Mouse (Mus musculus) right cerebral cortex, postnatal 25 days (tissue): ENCODE results near the gene Akap2.

Experiments used
- DNase-seq: peaks from one replicate; pipeline ENCODE4 v3.0.0; 2022

The Akap2 gene

DNA sequence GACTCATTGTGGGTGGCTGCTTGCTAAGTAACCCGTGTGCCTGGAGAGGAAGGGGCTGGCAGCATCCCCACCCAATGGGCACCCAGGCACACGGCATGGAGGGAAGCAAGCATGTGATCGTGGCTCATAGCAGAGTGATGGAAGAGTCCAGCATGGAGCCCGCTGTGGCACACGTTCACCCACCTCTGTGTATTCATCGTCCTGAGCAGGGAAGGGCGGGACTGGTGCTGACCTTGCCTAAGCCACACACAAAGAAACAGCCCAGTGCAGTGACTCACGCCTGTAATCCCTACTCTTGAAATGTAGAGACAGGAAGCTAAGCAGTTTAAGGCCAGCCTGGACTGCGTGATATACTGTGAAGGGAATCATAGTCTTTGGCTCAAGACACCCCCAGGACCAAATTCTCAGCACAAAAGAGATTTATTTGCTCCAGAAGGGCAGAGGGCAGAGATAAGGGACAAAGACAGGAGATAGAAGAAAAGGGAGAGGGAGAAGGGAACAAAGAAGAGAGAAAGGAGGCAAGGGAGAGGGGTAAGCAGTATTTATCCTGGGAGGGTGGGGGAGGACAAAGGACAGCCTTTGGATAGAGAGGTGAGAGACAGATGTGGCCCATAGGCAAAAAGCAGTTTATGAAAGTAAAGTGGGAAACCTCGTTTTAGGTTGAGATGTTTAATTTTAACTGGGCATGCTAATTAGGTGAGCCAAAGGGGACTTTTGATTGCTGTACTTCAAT is 81.0 kb downstream of the Akap2 start:
- DNase-seq, result no peak

DNA sequence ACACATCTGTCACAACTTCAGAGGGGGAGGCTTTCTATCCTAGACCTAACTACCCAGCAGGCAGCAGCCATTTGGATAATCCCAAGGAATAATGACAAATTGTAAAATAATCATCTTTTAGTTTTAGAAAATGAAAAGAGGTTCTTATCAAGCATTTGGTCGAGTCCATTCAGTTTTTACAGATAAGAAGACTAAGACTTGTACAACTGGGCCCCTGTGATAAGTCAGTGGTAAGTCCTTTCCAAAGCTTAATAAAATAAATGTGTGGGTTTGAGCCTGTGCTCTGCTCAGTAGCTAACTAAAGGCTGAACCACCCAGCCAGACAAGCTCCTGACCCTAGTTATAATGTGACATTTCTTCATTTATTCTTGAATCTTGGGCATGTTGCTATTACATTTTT is 81.8 kb downstream of the Akap2 start:
- DNase-seq, result no peak

DNA sequence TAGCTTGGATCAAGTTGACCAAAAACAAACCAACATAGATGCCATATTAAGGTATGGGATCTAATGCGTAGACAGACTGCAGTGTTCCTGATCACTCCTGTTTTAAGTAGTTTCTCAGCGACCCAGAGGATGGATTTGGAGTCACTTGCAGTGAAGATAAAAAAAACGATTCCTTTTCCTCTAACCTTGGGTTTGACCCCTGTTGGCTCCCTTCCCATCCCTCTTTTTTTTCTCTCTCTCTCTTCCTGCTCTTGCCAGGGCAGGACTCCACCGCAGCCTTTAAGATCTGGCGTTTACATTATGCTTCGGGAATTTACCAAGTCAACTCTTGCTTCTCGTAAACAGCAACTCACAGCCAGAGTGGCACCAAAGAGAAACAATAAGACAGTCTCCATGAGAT is 83.8 kb downstream of the Akap2 start:
- no peak for DNase-seq

DNA sequence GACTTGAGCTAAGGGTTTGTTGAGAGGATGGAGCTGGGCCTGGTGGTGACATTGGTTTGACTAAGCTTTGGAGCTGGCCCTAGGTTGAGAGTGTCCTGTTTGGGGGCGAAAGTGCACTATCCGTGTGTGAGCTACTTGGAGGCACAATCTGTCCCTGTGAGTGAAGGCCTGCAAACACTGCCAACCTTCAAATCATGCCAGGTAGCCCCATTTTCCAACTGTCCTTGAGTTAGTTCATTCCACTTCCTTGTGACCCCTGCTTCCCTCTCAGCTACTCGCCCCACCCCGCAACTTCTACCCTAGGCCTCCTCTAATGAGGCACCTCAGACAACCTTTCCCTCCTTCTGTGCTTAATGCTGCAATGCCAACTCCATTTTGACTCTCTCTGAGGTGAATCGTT is 84.5 kb downstream of the Akap2 start:
- DNase-seq, result no peak

DNA sequence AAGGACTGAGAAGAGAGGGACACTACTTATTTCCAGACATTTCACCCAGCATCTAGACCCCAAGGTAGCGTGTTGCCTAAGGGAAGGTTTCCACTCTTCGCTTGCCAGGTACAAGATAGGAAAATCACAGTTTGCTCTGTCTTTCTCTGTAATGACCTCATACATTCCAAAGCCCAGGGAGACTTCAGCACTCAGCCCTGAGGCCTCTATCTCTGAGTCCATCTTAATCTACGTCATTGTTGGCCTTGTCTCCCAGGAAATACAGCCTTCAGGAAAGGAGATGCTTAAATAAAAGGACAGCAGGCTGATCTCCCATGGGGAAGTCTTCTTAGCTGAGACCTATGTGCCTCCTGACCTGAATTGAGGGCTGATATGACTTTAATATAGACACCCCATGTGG is 85.0 kb downstream of the Akap2 start:
- DNase-seq, result no peak

DNA sequence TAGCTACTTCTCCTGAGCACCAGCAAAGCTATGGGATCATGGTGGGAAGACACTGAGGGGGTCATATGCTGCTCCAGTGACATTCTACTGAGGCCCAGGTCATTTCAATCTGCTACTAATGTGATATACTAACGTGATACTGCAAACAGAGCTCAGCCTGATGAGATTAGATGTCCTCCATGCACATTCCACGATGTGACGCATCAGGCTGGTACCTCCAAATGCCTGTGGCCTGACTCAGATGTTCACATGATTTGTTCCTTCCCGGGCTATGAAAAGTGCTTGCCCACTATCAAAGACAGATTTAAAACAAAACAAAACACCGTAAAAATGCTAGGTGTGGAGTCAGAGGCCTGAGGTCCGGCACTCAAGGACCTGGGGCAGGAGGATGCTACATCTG is 87.4 kb downstream of the Akap2 start:
- DNase-seq, result no peak

DNA sequence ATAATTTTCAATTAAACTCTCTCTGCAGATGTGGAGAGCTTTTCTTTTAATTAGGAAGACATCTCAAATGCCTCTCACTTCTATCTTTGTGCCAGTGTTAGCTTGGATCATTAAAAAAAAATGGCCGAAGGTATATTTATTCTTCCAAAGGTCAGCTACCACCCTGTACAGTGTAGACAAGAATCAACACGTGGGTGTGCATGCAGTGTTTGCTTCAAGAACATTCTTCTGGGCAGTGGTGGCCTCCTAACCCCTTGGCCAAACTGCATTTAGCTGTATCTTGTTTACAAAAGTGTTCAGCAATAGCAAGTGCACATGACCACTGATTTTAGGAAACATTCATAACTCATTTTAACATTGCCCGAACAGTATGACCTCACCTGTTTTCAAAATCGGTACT is 92.0 kb downstream of the Akap2 start:
- no peak for DNase-seq

DNA sequence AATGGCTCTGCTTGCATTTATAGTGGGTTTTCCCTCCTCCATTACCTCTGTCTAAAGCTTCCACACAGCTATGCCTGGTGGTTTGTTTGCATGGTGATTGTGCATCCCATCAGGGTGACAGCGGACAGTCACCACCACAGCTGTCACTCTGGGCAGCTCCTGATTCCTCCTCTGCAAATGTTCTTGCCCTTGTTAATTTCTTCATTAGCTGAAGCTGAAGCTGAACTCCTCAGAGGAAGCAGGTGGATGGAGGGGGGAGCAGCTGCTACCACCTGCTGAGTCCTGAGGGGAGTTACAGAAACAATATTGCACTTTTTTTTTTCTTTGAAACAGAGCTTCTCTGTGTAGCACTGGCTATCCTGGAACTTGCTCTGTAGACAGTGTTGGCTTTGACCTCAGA is 94.6 kb downstream of the Akap2 start:
- no peak for DNase-seq

DNA sequence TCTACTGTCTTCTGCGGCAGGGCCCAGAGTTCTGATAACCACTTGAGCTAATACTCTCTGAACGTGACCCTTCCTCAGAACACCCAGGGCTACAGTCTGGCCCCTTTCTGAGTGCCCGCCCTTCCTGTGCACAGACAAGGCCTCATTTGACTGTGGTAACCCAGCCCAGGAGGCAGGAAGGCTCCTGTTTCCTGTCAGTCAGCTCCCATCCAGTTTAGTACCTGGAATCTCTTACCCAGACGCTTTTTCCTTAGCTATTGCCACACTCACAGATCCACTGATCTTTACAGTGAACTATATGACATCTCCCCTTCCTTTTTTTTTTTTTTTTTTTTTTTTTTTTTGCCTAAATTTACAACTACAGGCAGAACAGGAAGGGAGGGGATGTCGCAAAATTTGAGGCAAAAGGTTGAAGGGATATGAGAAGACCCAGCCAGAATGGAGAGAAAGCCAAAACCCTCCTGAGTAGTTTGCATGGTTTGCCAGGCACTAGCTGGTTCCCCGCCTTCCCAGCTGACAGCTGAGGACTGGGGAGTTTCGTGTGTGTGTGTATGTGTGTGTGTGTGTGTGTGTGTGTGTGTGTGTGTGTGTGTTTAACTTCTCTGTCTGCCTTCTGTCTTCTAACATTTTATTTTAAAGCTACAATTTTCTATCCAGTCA is 95.6 kb downstream of the Akap2 start:
- no peak for DNase-seq

DNA sequence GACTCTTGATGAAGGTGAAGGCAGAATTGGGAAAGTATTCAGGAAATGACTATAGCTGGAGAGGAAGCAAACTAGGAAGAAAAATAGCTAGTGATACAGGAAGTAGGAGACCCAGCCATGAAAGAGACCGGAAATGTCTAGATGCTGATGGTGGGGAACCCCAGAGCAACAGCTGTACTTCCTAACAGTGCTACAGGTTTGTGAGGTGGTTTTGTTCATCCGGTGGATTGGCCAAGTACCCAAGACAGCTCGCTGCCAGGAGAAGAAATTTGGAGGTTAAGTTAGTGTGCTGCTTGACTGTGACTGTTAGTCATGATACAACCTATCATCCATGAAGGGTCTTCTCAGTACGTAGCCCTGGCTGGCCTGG is 96.1 kb downstream of the Akap2 start:
- DNase-seq, result no peak

DNA sequence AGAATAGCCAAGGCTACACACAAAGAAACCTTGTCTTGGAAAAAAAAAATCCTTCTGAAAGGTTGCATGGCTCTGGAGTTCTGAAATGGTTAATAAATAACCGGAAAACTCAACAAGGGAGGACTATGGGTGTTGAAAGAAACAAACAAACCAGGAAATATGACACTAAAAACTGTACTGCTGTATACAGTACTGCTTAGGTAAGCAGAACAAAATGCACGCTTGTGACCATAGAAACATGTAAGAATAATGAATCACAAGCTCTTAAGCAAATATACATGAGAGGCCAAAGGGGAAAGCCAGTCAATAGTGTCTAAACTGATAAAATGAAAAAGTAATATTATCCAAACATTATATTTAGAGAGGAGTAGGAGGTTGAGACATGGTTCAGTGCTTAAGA is 97.9 kb downstream of the Akap2 start:
- DNase-seq, result no peak

DNA sequence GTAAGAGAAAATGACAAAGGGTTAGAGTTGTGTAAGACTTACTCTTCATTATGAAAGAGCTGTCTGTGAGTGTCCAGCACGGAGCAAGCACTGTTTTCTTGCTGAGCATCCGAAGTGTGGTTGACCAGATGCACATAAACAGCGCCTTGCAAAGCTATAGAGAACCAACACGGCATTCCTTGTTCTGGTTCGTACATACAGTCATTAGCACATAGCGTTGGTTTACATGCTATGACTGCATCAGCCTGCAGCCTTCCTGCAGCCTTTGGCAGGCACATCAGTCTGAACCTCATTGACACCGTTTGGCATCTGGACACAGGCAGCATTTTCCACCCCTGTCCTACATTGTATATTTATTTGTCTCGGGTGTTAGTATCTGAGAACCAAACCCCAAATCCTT is 98.7 kb downstream of the Akap2 start:
- DNase-seq, result no peak

DNA sequence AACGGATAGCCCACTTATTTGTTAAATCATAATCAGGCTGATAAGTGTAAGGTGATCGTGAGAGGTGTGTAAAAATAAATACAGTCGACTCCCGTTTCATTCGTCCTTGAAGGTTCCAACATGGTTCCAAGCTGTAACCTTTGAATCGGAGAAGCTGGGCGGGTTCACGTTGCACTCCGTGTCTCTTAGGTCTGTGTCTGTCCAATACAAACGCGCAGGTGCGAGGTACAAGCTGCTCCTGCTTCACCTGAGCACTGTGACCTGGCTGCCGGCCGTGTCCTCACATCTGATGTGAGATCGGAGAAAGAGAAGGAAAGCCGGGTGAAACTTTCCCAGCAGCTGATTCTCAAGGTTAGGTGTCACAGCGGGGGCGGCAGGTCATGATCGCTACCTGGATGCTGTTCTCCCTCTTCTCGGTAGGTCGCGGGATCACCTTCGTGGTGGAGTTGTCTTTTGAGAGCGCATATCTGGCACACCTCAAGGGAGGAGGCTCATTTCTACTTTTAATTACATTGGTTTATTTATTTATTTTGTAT is 103.5 kb downstream of the Akap2 start:
- no peak for DNase-seq

DNA sequence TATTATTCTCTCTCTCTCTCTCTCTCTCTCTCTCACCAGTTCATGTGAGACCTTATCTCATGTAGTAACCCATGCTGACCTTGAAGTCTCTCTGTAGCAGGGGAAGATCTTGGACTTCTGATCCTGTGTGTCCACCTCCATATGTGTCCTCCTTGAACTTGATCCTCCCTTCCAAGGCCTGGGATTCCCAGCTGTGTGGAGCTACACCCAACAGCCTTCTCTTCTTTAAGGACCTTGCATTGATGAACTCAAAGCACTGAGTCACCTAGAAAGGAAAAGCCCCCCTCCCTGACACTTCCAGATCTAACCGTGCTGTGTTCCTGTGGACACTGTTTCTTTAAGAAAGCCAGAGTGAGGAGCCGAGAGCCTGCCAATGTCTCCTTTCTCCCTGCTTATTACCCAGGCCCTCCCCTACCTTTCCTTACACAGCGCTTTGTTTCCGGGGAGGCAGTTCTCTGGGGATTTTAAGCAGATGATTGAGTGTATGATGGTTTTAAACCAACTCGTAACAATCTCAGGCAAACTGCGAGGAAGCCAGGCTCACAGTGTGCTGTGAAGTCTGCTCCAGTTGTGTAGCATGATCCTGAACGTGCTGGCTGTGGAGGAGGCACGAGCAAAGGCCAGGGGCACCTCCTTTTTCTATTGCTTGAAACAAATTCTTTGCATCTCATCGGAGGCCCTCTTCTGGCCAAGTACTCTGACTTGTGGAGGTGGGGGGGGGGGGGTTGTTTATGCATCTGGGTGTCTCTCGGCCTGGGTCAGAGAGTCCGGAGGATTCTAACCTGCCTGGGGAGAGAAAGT is 104.3 kb downstream of the Akap2 start:
- no peak for DNase-seq

DNA sequence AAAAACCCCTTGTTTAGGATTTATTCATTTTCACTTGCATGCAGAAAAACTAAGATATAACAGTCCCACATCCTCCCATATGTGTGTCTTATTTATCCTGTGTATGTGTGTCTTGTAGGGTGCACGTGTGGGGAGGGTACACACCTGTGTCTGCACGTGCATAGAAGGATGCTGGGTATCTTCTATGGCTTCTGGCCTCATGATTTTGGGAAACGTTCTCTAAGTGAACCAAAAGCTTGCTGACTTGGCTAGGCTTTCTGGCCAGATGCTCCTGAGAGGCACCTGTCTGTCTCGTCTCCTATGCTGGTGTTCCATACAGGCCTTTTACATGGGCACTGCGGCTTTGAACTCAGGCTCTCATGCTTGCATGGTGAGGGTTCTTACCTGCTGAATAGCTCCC is 105.2 kb downstream of the Akap2 start:
- DNase-seq, result no peak

DNA sequence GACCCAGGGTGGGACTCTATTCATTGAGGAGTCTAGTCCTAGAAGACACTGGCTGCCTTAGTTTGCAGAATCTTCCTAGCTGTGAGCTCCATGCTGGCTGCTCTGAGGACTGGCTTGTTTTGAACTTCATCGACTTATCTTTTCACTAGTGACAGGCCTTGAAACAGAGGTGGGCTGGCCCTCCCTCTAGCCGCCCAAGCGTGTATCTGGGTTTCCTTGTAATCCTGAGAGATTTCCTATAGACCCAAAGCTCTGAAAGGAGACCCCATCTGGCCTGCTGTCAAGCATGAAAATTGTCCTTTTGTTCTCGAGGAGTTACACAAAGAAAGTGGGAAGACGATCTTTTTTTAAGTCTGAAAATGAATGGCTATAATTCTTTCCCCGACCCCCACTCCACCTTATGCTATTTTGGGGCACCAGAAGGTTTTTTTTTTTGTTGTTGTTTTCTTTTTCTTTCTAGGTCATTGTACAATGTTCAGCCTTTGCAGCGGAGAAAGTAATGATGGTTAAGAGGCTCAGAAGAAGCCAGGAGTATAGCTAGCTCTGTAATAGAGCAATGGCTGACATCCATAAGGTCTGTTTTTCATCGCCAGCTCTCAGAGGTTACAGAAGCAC is 107.3 kb downstream of the Akap2 start:
- DNase-seq, result no peak

DNA sequence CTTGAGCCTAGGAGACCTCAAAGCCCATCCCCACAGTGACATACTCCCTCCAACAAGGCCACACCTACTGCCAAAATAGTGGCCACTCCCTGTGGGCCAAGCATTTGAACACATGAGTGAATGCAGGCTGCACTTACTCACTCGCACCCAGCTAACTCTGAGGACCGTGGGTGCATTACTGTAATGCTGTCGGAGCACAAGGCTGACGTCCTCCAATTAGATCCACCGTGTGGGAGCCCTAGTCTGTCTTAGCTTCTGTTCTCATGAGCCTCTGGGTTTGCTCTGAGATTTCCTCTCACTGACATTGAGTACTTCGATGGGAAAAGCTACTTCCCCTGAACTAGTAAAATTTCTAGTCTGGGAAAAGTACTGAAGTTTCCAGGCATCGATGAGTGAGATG is 108.8 kb downstream of the Akap2 start:
- no peak for DNase-seq

DNA sequence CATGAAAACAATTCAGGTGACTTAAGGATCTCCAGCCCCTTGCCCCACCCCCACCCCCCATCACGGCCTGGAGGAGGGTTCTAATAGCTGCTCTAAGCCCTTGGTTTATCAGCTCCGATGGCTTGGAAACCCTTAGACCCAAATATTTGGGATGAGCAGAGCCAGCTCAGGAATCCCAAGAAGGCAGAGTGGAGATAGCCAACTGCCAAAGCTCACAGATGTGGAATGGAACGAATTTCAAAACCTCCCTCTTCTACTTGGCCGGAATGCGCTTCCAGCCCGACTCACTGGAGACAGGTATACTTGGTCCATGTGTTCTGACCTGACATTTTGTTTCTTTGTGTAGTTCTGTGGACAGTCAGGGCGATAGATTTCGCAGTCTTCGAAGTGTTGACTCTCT is 111.7 kb downstream of the Akap2 start:
- DNase-seq, result no peak

DNA sequence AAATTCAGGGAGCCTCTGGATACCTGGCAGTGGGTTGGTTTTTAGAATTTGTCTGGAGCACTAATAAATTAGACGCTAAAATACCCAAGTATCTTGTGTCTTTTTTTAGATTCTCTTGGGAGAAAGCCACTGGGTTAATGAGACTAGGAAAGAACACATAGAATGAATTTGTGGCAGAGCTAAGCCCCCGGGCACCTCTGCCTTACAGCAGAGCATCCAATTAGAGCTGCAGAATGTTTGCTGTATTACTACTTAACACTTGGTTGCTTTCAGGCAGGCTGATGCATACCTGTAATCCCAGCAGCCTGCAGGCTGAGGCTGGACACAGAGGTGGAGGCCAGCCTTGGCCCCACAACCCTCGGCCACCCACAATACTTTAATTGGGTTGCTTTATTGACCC is 112.3 kb downstream of the Akap2 start:
- DNase-seq, result no peak

DNA sequence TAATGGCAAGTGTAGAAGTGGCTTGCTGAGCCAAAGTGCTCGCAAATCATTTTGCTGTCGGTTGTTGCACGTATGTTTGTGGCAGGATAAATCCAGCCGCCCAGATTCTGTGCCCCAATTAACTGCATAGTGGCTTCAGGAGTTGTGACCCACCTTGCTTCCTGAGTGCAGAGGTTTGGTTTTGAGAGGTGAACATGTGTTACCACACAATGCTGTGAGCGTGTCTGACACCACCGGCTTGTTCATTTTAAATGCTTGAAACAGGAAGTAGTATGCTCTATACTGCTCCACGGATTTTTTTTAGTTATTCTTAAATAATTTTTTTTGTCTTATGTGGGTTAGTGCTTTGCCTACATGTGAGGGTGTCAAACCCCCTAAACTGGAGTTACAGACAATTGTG is 114.9 kb downstream of the Akap2 start:
- no peak for DNase-seq

DNA sequence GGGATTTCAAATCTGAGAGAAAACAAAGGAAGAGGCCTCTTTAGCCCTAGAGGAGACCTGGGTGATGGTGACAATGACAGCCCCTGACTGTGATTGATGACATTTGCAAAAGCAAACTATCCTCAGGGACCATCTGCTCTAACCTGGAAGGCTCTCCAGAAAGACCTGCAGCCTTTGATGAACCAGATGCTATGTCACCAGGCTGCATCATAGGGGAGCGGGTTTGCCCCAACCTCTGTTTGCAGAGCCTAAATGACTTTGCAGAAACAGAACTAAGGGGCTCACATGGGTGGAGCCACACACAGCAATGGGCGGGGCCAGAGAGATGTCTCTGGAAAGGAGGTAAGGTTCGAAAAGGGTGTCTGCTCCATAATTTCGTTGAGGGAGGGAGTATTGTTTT is 115.6 kb downstream of the Akap2 start:
- DNase-seq, result no peak

DNA sequence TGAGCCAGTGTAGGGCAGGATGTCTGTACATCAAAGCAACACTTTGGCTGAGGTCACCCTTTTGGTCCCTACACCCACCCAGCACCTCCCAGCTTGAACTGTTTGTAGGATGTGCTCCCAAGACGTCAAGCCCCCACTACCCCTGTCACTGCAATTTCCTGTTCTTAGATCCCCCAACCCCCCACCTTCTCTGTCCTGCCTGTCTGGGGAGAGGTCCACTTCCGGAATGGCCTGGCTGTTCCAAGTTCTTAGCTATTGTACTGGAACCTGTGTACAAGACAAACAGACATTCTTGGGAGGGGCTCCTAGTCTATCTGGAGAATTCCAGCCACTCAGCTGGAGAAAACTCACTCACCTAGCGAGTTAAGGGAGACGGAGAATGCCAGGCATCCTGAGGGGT is 116.7 kb downstream of the Akap2 start:
- no peak for DNase-seq

DNA sequence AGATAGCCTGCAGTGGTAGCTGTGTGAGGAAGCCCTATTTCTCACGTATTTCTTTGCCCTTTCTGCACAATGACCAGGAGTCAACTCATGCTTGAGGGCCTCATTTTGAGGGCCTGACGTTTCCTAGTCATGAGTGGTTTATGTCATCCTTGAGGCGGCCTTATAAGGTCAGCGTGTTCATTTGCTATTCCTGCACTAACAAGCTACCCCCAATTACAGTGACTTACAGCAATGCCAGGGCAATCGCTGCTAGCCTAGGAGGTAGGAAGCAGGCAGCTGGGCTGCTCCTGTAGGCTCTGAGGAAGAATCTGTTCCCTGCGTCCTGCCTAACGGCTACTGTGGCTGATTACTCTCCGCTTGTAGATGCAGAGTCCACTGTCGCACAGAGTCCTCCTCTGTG is 119.6 kb downstream of the Akap2 start:
- DNase-seq, result no peak

DNA sequence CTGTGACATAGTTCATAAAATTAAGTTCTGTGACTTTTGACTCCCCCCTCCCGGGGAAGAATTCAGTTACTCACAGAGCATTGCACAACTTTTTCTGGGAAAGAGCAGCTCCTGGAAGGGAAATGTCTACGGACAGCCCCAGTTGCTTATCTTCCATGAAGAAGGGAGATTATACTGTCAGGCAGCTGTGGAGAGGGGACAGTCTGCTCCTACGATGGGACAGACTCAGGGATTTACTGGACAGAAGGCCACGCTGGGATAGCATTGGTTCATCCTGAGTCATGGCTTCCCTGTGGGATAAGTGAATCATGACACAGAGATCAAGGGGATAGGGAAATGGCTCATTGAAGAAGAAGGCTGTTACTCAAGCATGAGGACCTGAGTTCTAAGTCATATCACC is 121.9 kb downstream of the Akap2 start:
- no peak for DNase-seq
